Mouse (Mus musculus) myocyte (in vitro differentiated cells): ENCODE results near the gene Alg13.

Source experiments
- CEBPB ChIP-seq: IDR thresholded peaks from 2 replicates; pipeline ENCODE4 v1.6.1; 2011; ENCODE audit warnings: mild to moderate bottlenecking, moderate library complexity; ENCODE audit not compliant: poor library complexity, insufficient read depth, severe bottlenecking
- E2F4 ChIP-seq: IDR thresholded peaks from one replicate; pipeline ENCODE4 v1.6.1; 2011; ENCODE audit warnings: mild to moderate bottlenecking, control low read depth, moderate library complexity; ENCODE audit not compliant: insufficient read depth
- MAX ChIP-seq: IDR thresholded peaks from one replicate; pipeline ENCODE4 v1.6.1; 2011; ENCODE audit warnings: low read depth, mild to moderate bottlenecking, control low read depth
- MYOD1 ChIP-seq, 3 experiments: IDR thresholded peaks; one replicate each; pipeline ENCODE4 v1.6.1; 2011; ENCODE audit warnings: control low read depth in 2 of 3, low read depth in 2 of 3, mild to moderate bottlenecking in 2 of 3, moderate library complexity in 1 of 3; ENCODE audit not compliant: insufficient read length in 2 of 3, control insufficient read depth in 1 of 3
- MYOG ChIP-seq, 3 experiments: IDR thresholded peaks; one replicate each; pipeline ENCODE4 v1.6.1; 2011; ENCODE audit warnings: control low read depth in 2 of 3, low read depth in 2 of 3, mild to moderate bottlenecking in 2 of 3; ENCODE audit not compliant: insufficient read length in 2 of 3, control insufficient read depth in 1 of 3, insufficient read depth in 1 of 3
- POLR2A ChIP-seq: IDR thresholded peaks from one replicate; pipeline ENCODE4 v1.6.1; 2011; ENCODE audit warnings: low read depth, mild to moderate bottlenecking, control low read depth, moderate library complexity; ENCODE audit not compliant: insufficient read length
- POLR2AphosphoS2 ChIP-seq: IDR thresholded peaks from one replicate; pipeline ENCODE4 v1.6.1; 2011; ENCODE audit warnings: low read depth, control low read depth; ENCODE audit not compliant: insufficient read length
- REST ChIP-seq: IDR thresholded peaks from one replicate; pipeline ENCODE4 v1.6.1; 2011; ENCODE audit warnings: mild to moderate bottlenecking, control low read depth, moderate library complexity; ENCODE audit not compliant: insufficient read depth, insufficient read length
- TCF12 ChIP-seq: IDR thresholded peaks from one replicate; pipeline ENCODE4 v1.6.1; 2011; ENCODE audit warnings: mild to moderate bottlenecking, control low read depth; ENCODE audit not compliant: poor library complexity, insufficient read depth, severe bottlenecking
- TCF3 ChIP-seq: IDR thresholded peaks from one replicate; pipeline ENCODE4 v1.6.1; 2011; ENCODE audit warnings: low read depth, control low read depth; ENCODE audit not compliant: insufficient read length

DNA sequence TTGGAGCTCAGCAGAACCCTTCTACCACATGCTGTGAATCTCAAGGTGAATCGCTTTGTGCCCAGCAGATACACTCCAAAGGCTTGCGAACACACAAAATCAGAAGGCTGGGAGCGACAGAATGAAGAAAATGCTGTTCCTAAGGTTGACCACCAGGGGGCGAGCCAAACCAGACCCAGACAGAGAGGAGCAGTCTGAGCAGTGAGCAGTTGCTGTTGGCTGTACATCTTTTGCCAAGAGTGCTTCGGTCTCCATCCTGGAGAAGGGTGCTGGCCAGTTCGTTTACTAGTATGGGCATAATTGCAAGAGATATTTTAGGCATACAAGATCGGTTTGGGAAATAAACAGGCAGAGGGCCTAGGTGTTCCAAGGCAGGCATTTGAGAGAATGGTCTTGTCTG, 85.9 kb downstream of the Alg13 start:
- no peak for TF ChIP-seq POLR2AphosphoS2
- no peak for TF ChIP-seq POLR2A
- no peak for TF ChIP-seq E2F4
- no peak for TF ChIP-seq TCF12
- no peak for TF ChIP-seq MYOG (IDR thresholded peaks at IDR 0.05; ENCODE audit: control insufficient read depth in 1 of 3, insufficient read depth in 1 of 3, insufficient read length in 2 of 3, low read depth in 2 of 3)
- TF ChIP-seq MAX = no peak
- no peak for TF ChIP-seq MYOD1 (IDR thresholded peaks at IDR 0.05; ENCODE audit: control insufficient read depth in 1 of 3, insufficient read length in 2 of 3, low read depth in 2 of 3)
- TF ChIP-seq CEBPB = no peak
- no peak for TF ChIP-seq REST
- no peak for TF ChIP-seq TCF3
